Mouse (Mus musculus): ENCODE measurements around the gene Rhbdl2.

DNA sequence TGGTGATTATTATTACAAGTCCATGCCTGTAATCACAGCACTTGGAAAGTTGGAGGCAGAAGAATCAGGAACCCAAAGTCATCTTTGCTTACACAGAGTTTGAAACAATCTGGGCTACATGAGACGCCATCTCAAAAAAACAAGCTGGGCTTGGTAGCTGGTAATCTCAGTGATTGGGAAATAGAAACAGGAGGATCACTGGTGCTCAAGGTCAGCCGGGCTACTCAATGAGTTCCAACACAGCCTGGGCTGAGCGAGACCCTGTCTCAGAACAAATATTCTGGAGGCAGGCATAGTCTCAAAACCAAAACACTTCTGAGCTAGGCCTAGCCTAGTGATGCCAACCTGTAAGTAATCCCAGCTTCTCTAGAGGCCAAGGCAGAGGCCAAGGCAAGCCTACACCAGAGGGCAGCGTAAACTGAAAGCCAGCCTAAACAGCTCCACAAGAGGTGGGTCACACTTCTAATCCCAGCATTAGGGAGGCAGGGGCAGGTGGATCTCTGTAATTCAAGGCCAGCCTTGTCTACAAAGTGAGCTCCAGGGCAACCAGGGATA is 42.4 kb upstream of the Rhbdl2 start:
- TF ChIP-seq CTCF (IDR thresholded peaks at IDR 0.05; ENCODE audit: low read depth, low read length) (no peak), GATA1 (IDR thresholded peaks at IDR 0.05; ENCODE audit: borderline replicate concordance, low read length) (no peak), TAL1 (conservative IDR thresholded peaks at IDR 0.05; ENCODE audit: low read depth, low read length) (no peak), POLR2AphosphoS5 (IDR thresholded peaks at IDR 0.05; ENCODE audit: insufficient replicate concordance, low read depth, low read length) (no peak)
